Mouse (Mus musculus): ENCODE data around the gene Tnpo3. TPM values are rescaled to one million over a fixed set of nuclear protein-coding genes. Genes with fewer than 3 reads are reported as not detected.
A peak's percentile ranks its signal among the peaks of the same experiment; 100 is the strongest.
"Not testable (repeated sequence)": the region's sequence is repeated elsewhere in the genome, so short reads cannot be mapped to it uniquely, and the experiment has no call there.

Gene Tnpo3
- polyA plus RNA-seq, 1 experiment from 2014 or later, result 127 TPM

DNA sequence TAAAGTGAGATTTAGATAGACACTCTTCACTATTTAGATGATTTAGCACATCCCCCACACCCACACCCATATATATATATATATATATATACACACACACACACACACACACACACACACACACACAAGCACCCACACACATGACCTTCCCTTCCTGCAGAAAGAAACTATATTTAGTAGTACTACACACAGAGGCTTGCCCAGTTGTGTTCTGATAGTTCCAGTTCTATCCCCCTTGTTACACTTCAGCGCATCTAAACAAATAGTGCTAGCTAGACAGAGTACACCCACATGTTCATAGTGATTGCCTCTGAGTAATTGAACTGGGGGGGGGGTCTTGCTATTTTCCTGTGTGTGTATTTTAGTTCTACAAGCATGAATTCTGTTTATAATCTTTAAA, 24.9 kb upstream of the Tnpo3 start:
- Histone ChIP-seq H3K9me3 (no peaks in the 10 kb centered on the region; the same call in 1 of the 2 replicates), H3K27me3 (ENCODE audit: poor library complexity, severe bottlenecking) (peaks cover 24% of the 10 kb centered on the region), H3K4me1 (peaks cover 18% of the 10 kb centered on the region), H3K4me3 (no peak overlapping the region), H3K27ac (no peak overlapping the region), H3K36me3 (replicated peaks) (no peaks in the 10 kb centered on the region)
- WGBS, result 98% methylated on average over 1 of the region's 1 CpGs
- no peak for DNase-seq (ENCODE audit: extremely low spot score, low spot score)

DNA sequence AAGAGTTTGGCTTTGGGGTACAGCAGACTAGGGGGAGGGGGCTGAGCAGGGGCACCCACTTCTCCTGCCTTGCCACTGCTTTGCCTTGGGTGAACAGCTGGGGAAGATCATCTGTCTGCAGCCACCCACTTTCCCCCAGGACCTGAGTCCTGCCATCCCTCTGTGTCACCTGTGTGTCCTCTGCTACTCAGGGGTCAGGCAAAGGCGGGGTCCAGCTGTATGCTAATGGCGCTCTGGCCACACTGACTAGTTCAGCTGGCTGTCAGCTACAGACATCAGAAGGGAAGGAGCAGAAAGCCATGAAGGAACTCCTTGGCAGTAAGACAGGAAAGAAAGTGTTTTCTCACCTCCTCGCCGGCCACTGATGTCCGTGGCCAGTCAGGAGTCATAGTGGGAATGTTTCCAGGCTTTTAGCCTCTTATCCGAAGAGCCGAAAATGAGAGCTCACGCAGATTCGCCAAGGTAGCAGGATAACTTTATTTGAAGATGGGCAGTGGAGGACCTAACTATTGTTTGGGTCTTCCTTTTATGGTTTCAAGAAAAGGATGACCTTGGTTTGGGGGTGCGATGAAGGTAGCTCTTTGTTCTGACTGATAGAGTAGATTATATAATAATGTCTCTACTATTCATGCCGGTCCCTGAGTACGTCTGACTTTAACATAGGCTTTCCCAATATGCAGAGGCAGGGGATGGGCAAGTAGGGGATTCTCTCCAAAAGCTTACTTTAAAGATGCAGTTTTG, 23.0 kb upstream of the Tnpo3 start:
- Histone ChIP-seq H3K9me3 (no peaks in the 10 kb centered on the region; the same call in 1 of the 2 replicates), H3K4me1 (peaks cover 11% of the 10 kb centered on the region), H3K27me3 (ENCODE audit: poor library complexity, severe bottlenecking) (peaks cover 14% of the 10 kb centered on the region), H3K36me3 (replicated peaks) (no peaks in the 10 kb centered on the region), H3K4me3 (no peak overlapping the region), H3K27ac (no peak overlapping the region)
- 60% methylated on average over 12 of the region's 12 CpGs for WGBS
- no peak for DNase-seq (ENCODE audit: extremely low spot score, low spot score)

DNA sequence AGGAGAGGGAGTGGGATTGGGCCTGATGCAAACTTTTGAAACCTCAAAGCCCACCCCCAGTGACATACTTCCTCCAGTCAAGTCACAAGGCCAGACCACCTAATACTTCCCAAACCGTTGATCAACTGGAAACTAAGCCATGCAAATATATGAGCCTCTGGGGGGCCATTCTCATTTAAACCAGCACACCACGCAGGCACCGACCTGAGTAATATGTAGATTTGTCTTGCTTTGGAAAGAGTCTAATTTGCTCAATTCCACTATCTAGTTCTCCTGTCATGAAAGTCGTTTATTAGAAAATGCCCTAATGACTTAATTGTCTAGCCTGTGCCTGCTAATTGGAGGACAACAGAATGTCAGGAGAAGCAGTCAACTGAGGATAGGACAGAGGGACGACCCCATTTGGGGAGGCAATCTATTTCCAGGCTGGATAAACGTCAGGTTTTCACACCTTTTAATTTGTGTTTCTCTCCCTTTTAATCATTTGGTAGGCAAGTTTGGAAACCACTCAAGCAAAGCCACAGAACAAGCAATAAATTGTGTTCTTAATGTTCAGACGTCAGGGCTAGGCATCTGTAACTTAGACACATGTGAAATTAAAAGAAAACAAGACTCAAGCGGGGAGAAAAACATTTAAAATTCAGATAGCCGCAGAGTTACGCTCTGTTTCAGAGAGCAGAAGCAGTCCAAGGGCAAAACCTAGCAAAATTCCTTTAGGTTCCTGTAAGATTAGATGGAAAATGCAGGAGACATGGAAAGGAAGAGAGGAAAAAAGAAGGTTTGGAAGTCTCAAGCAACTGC, 22.3 kb upstream of the Tnpo3 start:
- H3K36me3 ChIP-seq (replicated peaks), result no peaks in the 10 kb centered on the region
- H3K9me3 ChIP-seq, result no peaks in the 10 kb centered on the region
- H3K27ac ChIP-seq, result no peak overlapping the region
- no peak for DNase-seq (ENCODE audit: extremely low spot score, low spot score)
- 37% methylated on average over 10 of the region's 10 CpGs for WGBS
- no peak overlapping the region for H3K4me3 ChIP-seq
- H3K27me3 ChIP-seq (ENCODE audit: poor library complexity, severe bottlenecking), result peaks cover 14% of the 10 kb centered on the region
- peaks cover 11% of the 10 kb centered on the region for H3K4me1 ChIP-seq

DNA sequence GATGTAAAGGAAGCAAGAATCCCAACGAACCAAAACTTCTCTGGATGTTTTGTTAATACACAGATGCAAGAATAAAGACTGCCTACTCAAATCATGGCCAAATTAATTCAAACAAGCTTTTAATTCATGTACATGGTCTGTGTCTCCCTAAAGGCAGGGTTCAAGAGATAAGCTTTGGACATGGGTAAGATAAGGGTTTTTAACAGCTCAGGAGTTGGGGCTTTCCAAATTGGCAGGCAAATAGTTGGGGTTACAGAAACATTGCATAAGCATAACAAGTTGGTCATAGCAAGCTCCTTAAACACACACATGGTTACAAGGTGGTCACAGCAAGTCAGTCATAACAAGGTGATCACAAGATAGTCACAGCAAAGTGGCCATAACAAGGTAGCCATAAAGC, 20.5 kb upstream of the Tnpo3 start:
- 86% methylated on average over 1 of the region's 1 CpGs for WGBS
- no peak overlapping the region for H3K4me3 ChIP-seq

DNA sequence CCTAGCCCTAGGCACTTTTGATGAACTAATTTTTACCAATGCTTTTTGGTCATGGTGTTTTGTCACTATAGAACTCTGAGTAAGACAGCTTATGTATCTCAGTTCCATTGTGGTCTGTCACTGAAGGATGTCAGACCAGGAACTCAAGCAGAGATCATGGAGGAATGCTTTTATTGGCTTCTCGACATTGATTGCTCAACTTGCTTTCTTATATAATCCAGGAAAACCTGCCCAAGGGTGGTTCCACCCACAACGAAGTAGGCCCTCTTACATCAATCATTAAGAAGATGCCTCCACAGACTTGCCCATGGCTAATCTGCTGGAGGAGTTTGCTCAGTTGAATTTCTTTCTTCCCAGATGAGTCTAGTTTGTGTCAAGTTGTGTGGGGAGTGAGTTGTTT, 18.1 kb upstream of the Tnpo3 start:
- 86% methylated on average over 2 of the region's 2 CpGs for WGBS
- Histone ChIP-seq H3K9me3 (no peaks in the 10 kb centered on the region), H3K36me3 (replicated peaks) (no peaks in the 10 kb centered on the region)

More for the DNA sequence above, 20.5 kb upstream of the Tnpo3 start:
- Histone ChIP-seq H3K9me3 (no peaks in the 10 kb centered on the region), H3K4me1 (peaks cover 11% of the 10 kb centered on the region), H3K27ac (no peak overlapping the region), H3K27me3 (ENCODE audit: poor library complexity, severe bottlenecking) (peaks cover 14% of the 10 kb centered on the region), H3K36me3 (replicated peaks) (no peaks in the 10 kb centered on the region)
- no peak for DNase-seq (ENCODE audit: extremely low spot score, low spot score)

DNA sequence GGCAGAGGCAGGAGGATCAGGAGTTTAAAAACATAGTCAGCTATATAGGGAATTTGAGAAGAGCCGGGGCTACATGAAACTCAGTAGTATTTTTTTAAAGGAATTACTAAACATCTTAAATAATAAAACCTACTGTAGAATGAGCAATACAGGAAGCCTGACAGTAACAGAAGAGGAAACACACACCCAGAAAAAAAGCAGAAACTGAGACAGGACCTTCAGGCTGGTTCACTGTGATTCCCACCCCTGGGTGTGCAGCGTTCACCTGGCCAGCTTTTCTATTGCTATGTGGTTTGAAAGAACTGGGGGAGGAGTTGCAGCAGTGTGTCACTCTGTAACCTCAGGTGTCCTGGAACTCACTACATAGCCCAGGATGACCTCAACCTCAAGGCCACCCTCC, 14.2 kb upstream of the Tnpo3 start:
- Histone ChIP-seq H3K27ac (no peak overlapping the region), H3K27me3 (ENCODE audit: poor library complexity, severe bottlenecking) (no peaks in the 10 kb centered on the region), H3K4me1 (no peaks in the 10 kb centered on the region), H3K4me3 (no peak overlapping the region), H3K9me3 (no peaks in the 10 kb centered on the region), H3K36me3 (replicated peaks) (no peaks in the 10 kb centered on the region)
- no peak for DNase-seq (ENCODE audit: extremely low spot score, low spot score)
- 96% methylated on average over 2 of the region's 2 CpGs for WGBS

More for the DNA sequence above, 18.1 kb upstream of the Tnpo3 start:
- no peak overlapping the region for H3K27ac ChIP-seq
- peaks cover 4% of the 10 kb centered on the region; the same call in 1 of the 2 replicates for H3K4me1 ChIP-seq
- H3K4me3 ChIP-seq, result no peak overlapping the region
- peaks cover 13% of the 10 kb centered on the region for H3K27me3 ChIP-seq (ENCODE audit: poor library complexity, severe bottlenecking)
- DNase-seq (ENCODE audit: extremely low spot score, low spot score), result no peak

DNA sequence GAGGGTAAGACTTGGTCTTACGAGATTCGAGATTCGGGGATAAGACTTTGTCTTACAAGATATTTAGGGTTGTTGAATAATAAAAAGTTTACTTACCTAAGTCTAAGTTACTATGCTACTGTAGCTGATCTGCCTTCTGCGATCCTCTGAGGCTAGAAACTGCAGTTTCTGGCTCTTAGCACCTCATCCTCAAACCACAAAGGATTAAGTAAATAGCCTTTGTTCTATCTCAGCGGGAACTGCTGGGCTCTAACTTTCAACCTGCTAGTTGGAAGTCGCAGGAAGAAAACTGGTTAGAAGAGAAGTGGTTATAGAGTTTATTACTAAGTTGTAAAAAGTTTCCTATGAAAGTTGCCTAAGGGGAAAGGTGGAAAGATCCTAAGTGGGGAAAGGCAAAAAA, 12.6 kb upstream of the Tnpo3 start:
- 53% methylated on average over 6 of the region's 6 CpGs for WGBS

DNA sequence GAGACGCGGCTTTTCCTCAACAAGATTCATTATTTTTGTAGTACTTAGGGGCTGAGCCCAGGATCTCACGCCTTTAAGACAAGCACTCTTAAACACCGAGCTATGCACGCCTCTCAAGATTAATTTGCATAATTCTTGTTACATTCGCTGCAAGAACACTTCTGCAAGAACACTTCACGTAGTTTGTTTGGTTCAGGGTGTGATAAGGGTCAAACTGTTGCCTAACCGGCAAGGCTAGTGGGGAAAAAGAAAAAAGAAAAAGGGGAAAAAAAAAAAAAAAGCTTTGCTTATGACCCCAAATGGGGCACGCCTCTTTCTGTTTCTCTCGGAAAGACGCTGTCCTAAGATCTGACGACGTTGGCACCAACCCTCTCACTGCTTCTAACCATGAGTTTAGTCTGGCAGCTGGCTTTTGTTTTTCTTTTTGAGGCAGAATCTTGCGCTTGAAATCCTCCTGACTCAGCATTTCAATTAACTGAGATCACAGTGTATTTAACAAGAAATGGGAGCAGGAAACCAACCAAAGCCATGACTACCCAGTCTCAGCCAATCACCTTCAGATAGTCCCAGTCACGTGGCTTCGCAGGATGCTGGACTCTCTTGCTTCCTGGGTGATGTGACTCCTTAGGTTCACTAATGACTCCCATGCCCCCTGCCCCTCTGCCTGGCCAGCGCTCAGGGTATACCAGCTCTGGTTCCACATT, 11.3 kb upstream of the Tnpo3 start:
- Histone ChIP-seq H3K27ac (no peak overlapping the region), H3K4me3 (no peak overlapping the region), H3K27me3 (ENCODE audit: poor library complexity, severe bottlenecking) (no peaks in the 10 kb centered on the region), H3K4me1 (no peaks in the 10 kb centered on the region), H3K9me3 (no peaks in the 10 kb centered on the region), H3K36me3 (replicated peaks) (no peaks in the 10 kb centered on the region)
- no peak for DNase-seq (ENCODE audit: extremely low spot score, low spot score)
- 72% methylated on average over 17 of the region's 17 CpGs for WGBS

More for the DNA sequence above, 12.6 kb upstream of the Tnpo3 start:
- no peaks in the 10 kb centered on the region for H3K9me3 ChIP-seq
- no peak overlapping the region for H3K4me3 ChIP-seq
- H3K27ac ChIP-seq, result no peak overlapping the region
- no peaks in the 10 kb centered on the region for H3K4me1 ChIP-seq
- no peaks in the 10 kb centered on the region for H3K36me3 ChIP-seq (replicated peaks)
- H3K27me3 ChIP-seq (ENCODE audit: poor library complexity, severe bottlenecking), result no peaks in the 10 kb centered on the region
- no peak for DNase-seq (ENCODE audit: extremely low spot score, low spot score)

DNA sequence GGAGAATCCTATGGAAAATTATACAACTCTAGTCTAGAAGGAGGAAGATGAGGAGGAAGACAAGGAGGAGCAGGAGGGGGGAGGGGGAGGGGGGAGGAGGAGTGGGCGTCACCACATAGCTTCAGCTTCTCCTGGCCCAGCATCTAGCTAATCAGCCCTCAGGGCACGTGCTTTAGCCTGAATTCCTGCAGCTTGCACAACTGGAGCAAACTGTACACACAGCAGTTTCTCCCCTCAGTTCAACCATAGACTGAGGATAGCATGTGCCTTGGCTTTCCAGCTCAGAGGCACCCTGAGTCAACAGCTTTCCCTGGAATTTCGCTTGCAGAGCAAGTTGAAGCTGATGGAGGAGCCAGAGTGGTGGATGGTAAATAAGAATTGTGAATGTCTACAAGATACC, 10.5 kb upstream of the Tnpo3 start:
- Histone ChIP-seq H3K4me1 (no peaks in the 10 kb centered on the region), H3K36me3 (replicated peaks) (no peaks in the 10 kb centered on the region), H3K27me3 (ENCODE audit: poor library complexity, severe bottlenecking) (no peaks in the 10 kb centered on the region), H3K4me3 (no peak overlapping the region), H3K9me3 (no peaks in the 10 kb centered on the region), H3K27ac (no peak overlapping the region)
- DNase-seq (ENCODE audit: extremely low spot score, low spot score), result no peak
- WGBS, result 59% methylated on average over 3 of the region's 3 CpGs

DNA sequence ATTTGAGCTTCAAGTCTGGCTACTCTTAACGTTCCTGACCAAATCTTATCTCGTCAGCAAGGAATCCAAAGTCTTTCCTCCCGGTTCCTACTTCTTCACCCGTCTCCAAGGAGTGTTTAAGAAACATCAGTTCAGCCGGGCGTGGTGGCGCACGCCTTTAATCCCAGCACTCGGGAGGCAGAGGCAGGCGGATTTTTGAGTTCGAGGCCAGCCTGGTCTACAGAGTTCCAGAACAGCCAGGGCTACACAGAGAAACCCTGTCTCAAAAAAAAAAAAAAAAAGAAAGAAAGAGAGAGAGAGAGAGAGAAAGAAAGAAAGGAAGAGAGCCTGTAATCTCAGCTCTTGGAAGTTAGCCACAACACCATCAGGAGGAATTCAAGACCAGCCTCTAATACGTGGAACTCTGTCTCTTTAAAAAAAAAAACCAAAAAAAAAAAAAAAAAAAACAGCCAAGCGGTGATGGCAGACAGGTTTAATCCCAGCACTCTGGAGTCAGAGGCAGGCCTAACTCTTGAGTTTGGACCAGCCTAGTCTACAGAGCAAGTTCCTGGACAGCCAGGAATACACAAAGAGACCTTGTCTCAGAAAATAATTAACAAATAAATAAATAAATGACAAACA, 443 bp upstream of the Tnpo3 start:
- Histone ChIP-seq H3K27ac (peak overlapping the region; percentile 91), H3K4me1 (peaks cover 20% of the 10 kb centered on the region), H3K4me3 (peak overlapping the region; percentile 99)
- DNase-seq (ENCODE audit: extremely low spot score, low spot score); H3K27me3 ChIP-seq (ENCODE audit: poor library complexity, severe bottlenecking); H3K9me3 ChIP-seq; H3K36me3 ChIP-seq (replicated peaks): not testable (repeated sequence)
- WGBS, result 34% methylated on average over 13 of the region's 13 CpGs

DNA sequence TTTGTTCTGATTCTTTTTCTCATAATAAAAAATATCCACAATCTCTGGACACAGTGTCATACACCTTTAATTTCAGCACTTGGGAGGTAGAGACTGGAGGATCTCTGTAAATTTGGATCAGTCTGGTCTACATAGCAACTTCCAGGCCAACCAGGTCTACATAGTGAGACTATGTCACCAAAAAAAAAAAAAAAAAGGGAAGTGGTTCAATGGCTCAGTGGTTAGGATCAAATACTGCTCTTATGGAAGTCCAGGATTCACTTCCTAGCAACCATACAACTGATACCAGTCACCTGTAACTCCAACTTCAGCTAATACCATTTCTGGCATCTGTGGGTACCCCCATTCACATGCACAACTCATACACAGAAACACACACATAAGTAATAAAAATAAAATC, 9.5 kb downstream of the Tnpo3 start:
- Histone ChIP-seq H3K9me3 (no peaks in the 10 kb centered on the region), H3K36me3 (replicated peaks) (peaks cover 18% of the 10 kb centered on the region), H3K4me3 (no peak overlapping the region), H3K27ac (no peak overlapping the region), H3K27me3 (ENCODE audit: poor library complexity, severe bottlenecking) (no peaks in the 10 kb centered on the region), H3K4me1 (0 out of 2 replicates have a peak, but pooled peaks cover 5% of the 10 kb centered on the region)
- DNase-seq (ENCODE audit: extremely low spot score, low spot score), result no peak

DNA sequence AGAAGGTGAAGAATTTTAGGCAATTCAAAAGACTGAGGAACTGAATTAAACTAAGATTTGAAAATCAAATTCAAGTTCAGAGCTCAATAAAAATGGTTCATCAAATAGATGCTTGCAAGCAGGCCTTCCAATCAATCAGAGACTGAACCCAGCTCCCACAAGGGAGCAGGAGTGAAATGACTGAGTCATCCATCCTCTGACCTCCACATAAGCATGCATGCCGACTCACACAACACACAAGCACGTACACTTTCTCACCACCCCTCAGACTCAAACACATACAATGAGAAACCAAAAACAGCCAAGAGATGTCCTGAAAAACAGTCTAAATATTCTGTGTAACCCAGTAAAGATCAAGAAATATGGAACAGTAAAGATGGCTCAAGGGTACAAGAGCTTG, 14.0 kb downstream of the Tnpo3 start:
- DNase-seq (ENCODE audit: extremely low spot score, low spot score), result no peak
- Histone ChIP-seq H3K4me1 (0 out of 2 replicates have a peak, but pooled peaks cover 5% of the 10 kb centered on the region), H3K36me3 (replicated peaks) (peaks cover 25% of the 10 kb centered on the region), H3K27ac (no peak overlapping the region), H3K9me3 (no peaks in the 10 kb centered on the region), H3K4me3 (no peak overlapping the region), H3K27me3 (ENCODE audit: poor library complexity, severe bottlenecking) (no peaks in the 10 kb centered on the region)
- 93% methylated on average over 2 of the region's 2 CpGs for WGBS
